Mouse (Mus musculus): ENCODE measurements around the gene Mrtfa. TPM values are rescaled to one million over a fixed set of nuclear protein-coding genes. Genes with fewer than 3 reads are reported as not detected.

Gene Mrtfa
- total RNA-seq, 2 experiments from 2014 or later: 47.5 to 51.0 TPM

- intact Hi-C loops (cut with DNase I): loop anchor here (2.0 to 5.0 kb wide), 2 partner anchors 121 to 172 kb away; no protein-coding TSS in a partner anchor
Measured at GRCm38 (mm10) chr15:81198447-81198846, 7.9 kb upstream of the Mrtfa start.

GRCm38 (mm10) chr15:81197197-81197596 lies 6.6 kb upstream of the Mrtfa start:
- intact Hi-C loops (cut with DNase I): loop anchor here (5.0 kb wide), 1 partner anchor 120 kb away; no protein-coding TSS in a partner anchor
- no peak for DNase-seq

More at GRCm38 (mm10) chr15:81198447-81198846, 7.9 kb upstream of the Mrtfa start:
- no peak for DNase-seq

GRCm38 (mm10) chr15:81195447-81195846 lies 4.9 kb upstream of the Mrtfa start:
- no peak for DNase-seq
- intact Hi-C loops (cut with DNase I): loop anchor here (5.0 kb wide), 1 partner anchor 118 kb away; no protein-coding TSS in a partner anchor

GRCm38 (mm10) chr15:81194791-81195190 lies 4.2 kb upstream of the Mrtfa start:
- DNase-seq: no peak
- intact Hi-C loops (cut with DNase I): loop anchor here (5.0 kb wide), 1 partner anchor 117 kb away; no protein-coding TSS in a partner anchor

GRCm38 (mm10) chr15:81192858-81193257 lies 2.3 kb upstream of the Mrtfa start:
- intact Hi-C loops (cut with DNase I): no loop called here
- no peak for DNase-seq

- intact Hi-C loops (cut with DNase I): no loop called here
- no peak for DNase-seq
Measured at GRCm38 (mm10) chr15:81192316-81192715, 1.8 kb upstream of the Mrtfa start.

GRCm38 (mm10) chr15:81191303-81191702 lies 746 bp upstream of the Mrtfa start:
- intact Hi-C loops (cut with DNase I): no loop called here
- DNase-seq: no peak

- peak; percentile 65 for DNase-seq
- intact Hi-C loops (cut with DNase I): no loop called here
Measured at GRCm38 (mm10) chr15:81190011-81190629, 437 bp downstream of the Mrtfa start.

GRCm38 (mm10) chr15:81189061-81189460 lies 1.5 kb downstream of the Mrtfa start:
- intact Hi-C loops (cut with DNase I): no loop called here
- DNase-seq: no peak

GRCm38 (mm10) chr15:81184913-81185312 lies 5.6 kb downstream of the Mrtfa start:
- DNase-seq: no peak
- intact Hi-C loops (cut with DNase I): no loop called here

GRCm38 (mm10) chr15:81181233-81181632 lies 9.3 kb downstream of the Mrtfa start:
- intact Hi-C loops (cut with DNase I): no loop called here
- DNase-seq: no peak

- intact Hi-C loops (cut with DNase I): no loop called here
- no peak for DNase-seq
Measured at GRCm38 (mm10) chr15:81179523-81179922, 11.0 kb downstream of the Mrtfa start.

GRCm38 (mm10) chr15:81178703-81179102 lies 11.9 kb downstream of the Mrtfa start:
- intact Hi-C loops (cut with DNase I): no loop called here
- no peak for DNase-seq

GRCm38 (mm10) chr15:81177860-81178259 lies 12.7 kb downstream of the Mrtfa start:
- intact Hi-C loops (cut with DNase I): no loop called here
- DNase-seq: no peak

- intact Hi-C loops (cut with DNase I): no loop called here
- DNase-seq: no peak
Measured at GRCm38 (mm10) chr15:81175633-81176032, 14.9 kb downstream of the Mrtfa start.

- intact Hi-C loops (cut with DNase I): no loop called here
- no peak for DNase-seq
Measured at GRCm38 (mm10) chr15:81172259-81172658, 18.3 kb downstream of the Mrtfa start.

- no peak for DNase-seq
- intact Hi-C loops (cut with DNase I): no loop called here
Measured at GRCm38 (mm10) chr15:81168735-81169134, 21.8 kb downstream of the Mrtfa start.

- intact Hi-C loops (cut with DNase I): no loop called here
- no peak for DNase-seq
Measured at GRCm38 (mm10) chr15:81167831-81168230, 22.7 kb downstream of the Mrtfa start.

GRCm38 (mm10) chr15:81166291-81166690 lies 24.3 kb downstream of the Mrtfa start:
- intact Hi-C loops (cut with DNase I): no loop called here
- no peak for DNase-seq

GRCm38 (mm10) chr15:81164560-81165310 lies 25.8 kb downstream of the Mrtfa start:
- intact Hi-C loops (cut with DNase I): no loop called here
- DNase-seq: no peak

GRCm38 (mm10) chr15:81161571-81161970 lies 29.0 kb downstream of the Mrtfa start:
- DNase-seq: no peak
- intact Hi-C loops (cut with DNase I): no loop called here

GRCm38 (mm10) chr15:81160677-81161076 lies 29.9 kb downstream of the Mrtfa start:
- intact Hi-C loops (cut with DNase I): no loop called here
- DNase-seq: no peak
